Mouse (Mus musculus) frontal cortex, postnatal 25 days (tissue): ENCODE measurements around the gene Vps54.
"Not testable (repeated sequence)": the region's sequence is repeated elsewhere in the genome, so short reads cannot be mapped to it uniquely, and the experiment has no call there.

Experiments
- DNase-seq, 2 experiments: peaks; one replicate each; pipeline ENCODE4 v3.0.0; 2022; ENCODE audit warnings: low spot score in 2 of 2

Vps54 gene

DNA sequence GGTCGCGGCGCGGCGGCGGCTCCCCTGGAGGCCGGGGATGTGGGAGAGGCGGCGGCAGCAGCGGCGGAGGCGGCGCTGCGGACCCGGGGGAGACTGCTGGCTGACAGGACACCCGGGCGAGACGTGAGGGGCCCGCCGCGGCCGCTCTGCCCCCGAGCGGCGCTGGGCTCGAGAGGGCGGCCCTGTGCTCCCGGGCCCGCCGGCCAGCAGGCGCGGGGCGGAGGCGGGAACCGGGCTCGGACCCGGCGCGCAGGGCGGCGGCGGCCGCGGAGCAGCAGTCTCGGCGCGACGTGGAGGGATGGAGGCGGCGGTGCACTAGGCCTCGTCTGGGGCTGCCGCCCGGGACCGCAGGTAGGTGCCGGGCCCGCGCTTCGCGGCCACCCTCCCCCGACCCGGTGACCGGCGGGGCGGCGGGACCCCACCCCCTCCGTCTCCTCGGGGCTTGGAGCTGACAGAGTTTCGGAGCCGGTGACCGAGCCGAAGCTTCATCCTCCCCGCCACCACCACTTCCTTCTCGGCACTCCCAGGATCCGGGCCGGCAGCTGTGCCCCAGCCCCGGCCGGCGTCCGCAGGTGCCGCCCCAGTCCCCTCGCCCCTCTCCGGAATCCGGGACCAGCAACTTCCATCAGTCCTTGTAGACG is at the start of gene Vps54:
Gene Vps54 (plus strand): TSS at position 261 of the 641 bp plus-strand sequence.
- peak; percentile 32 to 33 for DNase-seq

DNA sequence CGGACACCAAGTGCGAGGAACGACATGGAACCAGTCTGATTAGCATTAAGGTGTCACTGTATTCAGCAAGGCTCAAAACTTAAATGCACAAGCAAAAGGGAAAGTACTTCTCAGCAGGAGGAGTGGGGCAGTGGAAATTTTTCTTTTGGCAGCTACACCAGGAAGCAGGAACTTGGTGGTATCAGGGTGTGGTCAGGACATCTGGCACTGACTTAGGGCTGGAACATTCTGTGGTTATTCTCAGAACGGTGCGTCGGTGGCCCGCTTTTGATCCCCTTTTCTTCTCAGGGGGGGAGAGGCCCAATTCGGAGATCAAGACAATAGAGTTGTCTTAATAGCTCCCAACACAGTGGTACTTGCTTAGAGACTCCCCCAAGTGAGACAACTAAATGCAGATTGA is 47.3 kb upstream of the Vps54 start:
- not testable (repeated sequence) for DNase-seq

DNA sequence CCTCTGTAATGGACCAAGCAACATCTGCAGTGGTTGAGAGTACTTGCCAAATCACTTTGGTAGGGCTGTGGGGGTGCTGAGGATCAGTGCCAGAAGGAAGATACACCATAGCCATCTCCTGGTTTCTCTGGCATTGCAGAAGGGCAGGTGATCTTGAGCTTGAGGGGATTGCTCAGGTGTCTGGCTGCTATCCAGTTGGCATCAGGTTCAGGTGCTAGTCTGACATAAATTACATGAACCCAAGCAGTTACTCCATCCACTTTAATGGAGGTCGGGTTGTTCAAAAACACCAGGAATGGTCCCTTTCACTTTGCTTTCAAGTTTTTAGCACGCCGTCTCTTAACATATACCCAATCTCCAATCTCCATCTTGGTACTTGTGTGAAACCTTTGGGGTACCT is 44.2 kb upstream of the Vps54 start:
- no peak for DNase-seq

DNA sequence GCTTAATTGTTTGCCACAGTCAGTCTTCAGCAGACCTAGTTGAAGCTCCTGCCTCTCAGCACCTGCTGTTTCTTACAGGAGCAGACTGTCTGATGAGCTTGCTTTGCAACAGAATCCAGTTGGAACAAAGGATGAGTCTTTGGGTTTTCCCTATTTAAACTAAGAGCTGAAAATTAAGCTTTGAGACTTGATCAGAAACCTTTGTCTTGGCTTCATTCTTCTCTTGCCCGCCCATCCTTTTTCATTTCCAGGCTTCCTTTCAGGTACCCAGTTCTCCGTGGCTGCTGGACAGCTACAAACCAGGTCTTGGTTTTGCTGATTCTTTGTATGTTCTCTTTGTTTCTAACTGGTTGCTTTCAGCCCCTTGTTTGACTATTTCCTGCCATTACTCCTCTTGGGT is 30.0 kb upstream of the Vps54 start:
- no peak for DNase-seq

DNA sequence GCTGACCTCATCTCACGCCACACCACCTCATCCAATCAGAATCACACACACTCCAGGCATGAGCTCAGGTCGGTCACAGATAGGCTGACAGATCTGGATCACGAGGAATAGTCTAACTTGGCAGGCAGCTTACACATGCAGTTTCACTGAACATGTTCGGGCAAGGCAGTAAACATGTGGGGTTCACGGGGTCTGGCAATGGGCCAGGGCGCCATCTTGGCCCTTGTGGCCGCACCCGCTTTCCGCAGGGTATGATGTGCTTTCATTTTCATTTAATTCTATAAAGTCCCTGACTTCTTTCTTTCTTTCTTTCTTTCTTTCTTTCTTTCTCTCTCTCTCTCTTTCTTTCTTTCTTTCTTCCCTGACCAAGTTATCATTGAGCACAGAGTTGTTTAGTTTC is 29.4 kb upstream of the Vps54 start:
- DNase-seq, result not testable (repeated sequence)

DNA sequence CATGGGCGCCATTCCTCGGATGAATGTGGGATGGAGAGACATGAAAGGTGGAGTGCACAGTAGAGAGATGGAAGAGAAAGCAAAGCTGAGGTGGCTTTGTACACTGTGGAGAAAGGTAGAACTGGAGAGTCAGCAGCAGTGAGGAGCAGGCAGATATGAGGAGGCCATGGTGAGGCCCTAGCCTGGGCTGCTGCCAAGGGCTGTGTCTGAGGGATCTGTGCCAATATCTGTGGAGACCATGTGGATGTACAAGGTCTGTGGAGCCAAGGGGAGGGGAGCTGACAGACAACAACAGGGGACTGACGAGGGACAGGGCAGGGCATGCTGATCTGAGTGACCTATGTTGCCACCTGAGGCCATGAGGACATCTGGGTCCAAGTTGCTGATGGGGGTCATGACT is 21.7 kb upstream of the Vps54 start:
- no peak for DNase-seq

- DNase-seq, result no peak
Measured at GRCm38 (mm10) chr11:21219281-21219680, 19.8 kb upstream of the Vps54 start.

GRCm38 (mm10) chr11:21219851-21220587 is 19.1 kb upstream of the Vps54 start:
- no peak for DNase-seq

GRCm38 (mm10) chr11:21220754-21221153 is 18.3 kb upstream of the Vps54 start:
- DNase-seq, result no peak

- no peak for DNase-seq
Measured at GRCm38 (mm10) chr11:21221396-21221795, 17.7 kb upstream of the Vps54 start.

- DNase-seq, result no peak
Measured at GRCm38 (mm10) chr11:21222606-21223207, 16.4 kb upstream of the Vps54 start.

DNA sequence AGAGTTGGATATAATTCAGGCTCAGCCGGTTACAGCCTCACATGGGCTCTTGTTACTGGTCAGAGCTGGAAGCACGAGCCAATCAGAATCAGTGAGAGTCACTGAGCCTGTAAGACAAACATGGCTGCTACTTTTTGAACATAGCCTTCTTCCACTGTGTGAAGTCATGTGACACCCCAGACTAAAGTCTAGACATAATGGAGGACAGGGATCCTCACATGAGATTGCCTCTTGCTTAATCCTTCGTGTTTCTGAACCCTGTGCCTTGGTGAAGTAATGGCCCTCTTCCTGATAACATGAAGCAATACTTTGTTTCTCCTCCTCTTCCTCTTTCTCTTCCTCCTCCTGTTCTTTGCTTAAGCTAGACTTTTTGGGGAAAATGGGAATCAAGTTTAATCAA is 15.5 kb upstream of the Vps54 start:
- no peak for DNase-seq

DNA sequence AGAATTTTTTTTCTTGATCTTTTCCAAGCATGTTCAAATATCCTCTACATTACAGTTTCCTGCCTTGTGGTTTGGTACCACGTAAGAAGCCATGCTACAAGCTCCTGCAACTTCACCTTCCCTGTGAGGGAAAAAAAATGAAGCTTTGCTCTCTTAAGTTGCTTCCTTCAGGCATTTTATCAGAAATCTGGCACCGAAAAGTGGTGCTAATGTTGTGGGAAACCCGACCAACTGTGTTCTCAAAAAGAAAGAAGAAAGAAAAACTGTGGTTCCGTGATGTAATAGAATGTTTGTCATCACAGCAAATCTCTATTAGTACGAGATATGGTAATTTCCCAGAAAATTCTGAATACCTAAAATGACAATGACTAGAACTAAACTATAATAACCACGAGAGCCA is 15.0 kb upstream of the Vps54 start:
- DNase-seq, result no peak

- no peak for DNase-seq
Measured at GRCm38 (mm10) chr11:21224446-21224845, 14.6 kb upstream of the Vps54 start.

GRCm38 (mm10) chr11:21224983-21225382 is 14.1 kb upstream of the Vps54 start:
- no peak for DNase-seq

DNA sequence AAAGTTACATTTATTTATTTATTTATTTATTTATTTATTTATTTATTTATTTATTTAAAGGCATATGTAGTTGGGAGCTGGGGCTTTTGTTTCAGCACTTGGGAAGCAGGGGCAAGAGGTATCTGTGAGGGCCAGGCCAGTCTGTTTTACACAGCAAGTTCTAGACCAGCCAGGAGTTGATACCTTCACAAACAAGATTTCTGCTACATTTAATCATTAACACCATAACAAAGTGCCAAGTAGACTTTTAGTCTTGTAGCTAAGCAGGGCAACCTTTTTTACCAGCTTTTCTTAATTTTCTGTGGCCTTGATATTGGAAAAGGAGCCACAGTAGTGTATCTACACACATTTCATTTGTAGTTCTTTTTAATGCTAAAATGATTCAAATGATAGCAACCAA is 3.7 kb upstream of the Vps54 start:
- no peak for DNase-seq

- DNase-seq, result no peak
Measured at GRCm38 (mm10) chr11:21235821-21236220, 3.3 kb upstream of the Vps54 start.

DNA sequence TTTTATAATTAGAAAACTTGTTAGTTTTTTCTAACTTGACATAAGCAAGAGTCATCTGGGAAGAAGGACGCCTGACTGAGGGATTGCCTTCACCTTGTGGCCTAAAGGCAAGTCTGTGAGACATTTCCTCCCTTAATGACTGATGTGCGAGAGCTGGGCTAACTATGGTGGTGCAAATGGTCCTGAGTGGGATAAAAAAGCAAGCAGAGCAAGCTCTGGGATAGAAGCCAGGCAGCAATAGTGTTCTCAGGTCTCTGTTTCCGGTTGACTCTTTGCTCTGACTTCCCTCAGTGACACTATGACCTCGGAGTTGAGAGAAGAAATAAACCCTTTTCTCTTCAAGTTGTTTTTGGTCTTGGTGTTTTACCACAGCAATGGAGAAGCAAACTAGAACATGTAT is 2.1 kb upstream of the Vps54 start:
- DNase-seq, result no peak

DNA sequence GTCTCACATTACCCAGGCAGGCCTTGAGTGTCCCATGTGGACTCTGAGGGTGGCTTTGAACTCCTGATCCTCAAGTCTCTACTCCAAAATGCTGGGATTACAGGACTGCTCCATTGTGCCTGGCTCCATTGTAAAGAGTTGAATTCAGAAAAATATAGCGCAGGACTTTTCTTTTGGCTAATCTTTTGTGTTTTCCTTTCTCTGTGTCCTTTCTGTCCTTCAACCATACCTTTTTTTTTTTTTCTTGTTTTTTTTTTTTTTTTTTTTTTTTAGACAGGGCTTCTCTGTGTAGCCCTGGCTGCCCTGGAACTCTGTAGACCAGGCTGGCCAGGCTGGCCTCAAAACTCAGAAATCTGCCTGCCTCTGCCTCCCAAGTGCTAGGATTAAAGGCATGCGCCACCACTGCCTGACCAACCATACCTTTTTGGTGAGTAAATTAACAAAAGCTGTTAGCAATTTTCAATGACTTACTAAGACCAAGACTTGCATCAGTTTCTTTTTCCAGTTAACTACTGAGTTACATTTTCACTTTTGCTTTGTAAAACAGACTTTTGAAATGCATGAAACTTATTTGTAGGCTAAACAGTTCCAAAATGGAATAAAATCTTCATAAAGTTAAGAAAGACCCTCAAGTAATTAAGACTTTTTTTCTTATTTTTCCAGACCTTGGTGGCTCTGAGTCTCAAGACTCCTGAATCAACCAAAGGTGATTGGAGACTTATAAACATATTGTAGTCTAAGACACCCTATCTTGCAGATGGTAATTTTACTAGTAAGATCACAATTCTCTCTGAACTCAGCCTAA is 1.4 kb upstream of the Vps54 start:
- no peak for DNase-seq

DNA sequence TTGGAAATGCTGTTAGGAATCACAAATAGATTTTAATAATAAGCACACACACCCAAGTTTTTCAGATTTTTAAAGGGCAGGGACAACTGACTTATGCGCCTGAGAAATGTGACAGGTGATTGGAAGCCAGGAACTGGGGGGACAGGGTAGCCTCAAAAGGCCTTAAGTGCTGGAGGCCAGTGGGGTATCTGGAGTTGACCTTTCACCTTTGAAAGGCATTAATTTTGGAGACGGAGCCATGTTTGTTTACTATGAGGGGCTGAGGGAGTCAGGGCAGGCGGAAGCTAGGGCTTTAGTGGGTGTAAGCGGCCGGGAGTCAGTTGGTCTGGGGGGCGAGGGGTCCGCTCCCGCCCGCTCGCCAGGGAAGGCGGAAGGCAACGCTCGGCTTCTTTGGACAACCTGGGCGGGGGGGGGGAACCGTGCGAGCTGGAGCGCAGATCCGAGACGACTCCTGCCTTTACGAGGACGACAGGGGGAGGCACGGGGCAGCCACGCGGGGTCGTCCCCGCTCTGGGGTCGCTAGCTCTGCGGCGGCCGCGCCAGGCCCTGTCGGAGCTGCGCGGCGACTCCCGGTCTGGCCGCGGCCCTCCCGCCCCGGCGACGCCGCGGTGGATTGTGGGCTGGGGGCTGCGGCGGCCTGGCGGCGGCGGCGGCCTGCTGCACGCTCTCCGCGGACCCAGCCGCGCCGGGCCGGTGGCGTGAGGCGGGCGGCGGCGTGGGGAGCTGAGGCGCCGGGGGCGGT is 631 bp upstream of the Vps54 start:
- peak in 1 of 2 experiments; percentile 25 for DNase-seq

- DNase-seq, result no peak
Measured at GRCm38 (mm10) chr11:21239763-21240509, 855 bp downstream of the Vps54 start.
